In the genomic region with DNA sequence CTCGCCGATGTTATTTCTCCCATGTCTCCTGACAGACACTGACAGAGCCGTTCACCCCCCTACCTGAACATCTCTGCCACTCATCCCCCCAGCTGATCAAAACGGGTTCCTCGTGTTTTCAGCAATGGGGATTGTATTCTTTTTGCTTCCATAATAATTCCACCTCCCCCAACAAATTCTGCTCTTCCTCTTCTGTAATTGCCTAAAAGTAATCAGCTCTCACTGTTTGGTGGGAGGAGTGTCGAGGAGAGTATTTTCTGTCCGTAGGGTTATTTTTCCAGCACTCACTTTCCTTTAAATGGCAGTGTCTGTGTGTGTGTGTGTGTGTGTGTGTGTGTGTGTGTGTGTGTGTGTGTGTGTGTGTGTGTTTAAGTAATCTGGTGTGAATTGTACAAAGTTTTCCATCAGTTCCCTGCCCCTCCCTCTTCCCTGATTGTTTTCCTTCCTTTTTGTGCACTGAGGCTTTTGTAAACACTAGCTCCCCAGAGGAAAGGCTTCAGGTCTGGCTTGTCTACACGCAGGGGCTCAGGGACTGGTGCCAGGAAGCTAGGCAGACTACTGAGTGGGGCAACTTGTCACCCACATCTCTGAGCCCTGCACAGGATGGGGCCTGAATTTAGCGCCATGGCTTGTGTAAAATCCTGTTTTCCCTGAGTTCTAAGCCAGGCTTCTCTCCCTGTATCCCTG, we compare ENCODE assay signal across 9 mouse cellular contexts. TPM values are rescaled to one million over a fixed set of nuclear protein-coding genes. Genes with fewer than 3 reads are reported as not detected.
A peak's percentile ranks its signal among the peaks of the same experiment; 100 is the strongest.
DNase-seq lines count a peak whose midpoint lies in the region; ATAC-seq and TF ChIP-seq lines count a peak whose summit lies in the region.
"Had no signal": no experiment of that assay in that cellular context is flagged by ENCODE, and none has a peak within 500 bp of the region (broad histone marks: within the 10 kb centered on the region; RNA-seq: fewer than 3 reads in every experiment).

No protein-coding gene starts in this region.

- H3K9me3 ChIP-seq in E14TG2a.4 (ENCODE audit: low read length): no peaks in the 10 kb centered on the region
- H3K9me3 ChIP-seq in embryonic facial prominence, embryonic 13.5 days: no peaks in the 10 kb centered on the region
- no peaks in the 10 kb centered on the region for H3K9me3 ChIP-seq in midbrain, embryonic 13.5 days

- peaks cover 36% of the 10 kb centered on the region for H3K36me3 ChIP-seq in E14TG2a.4 (ENCODE audit: insufficient read depth, low read length)
- peaks cover 13% of the 10 kb centered on the region; the same call in 1 of the 2 replicates for H3K36me3 ChIP-seq in embryonic facial prominence, embryonic 13.5 days
- peaks cover 9% of the 10 kb centered on the region; the same call in 1 of the 2 replicates for H3K36me3 ChIP-seq in midbrain, embryonic 13.5 days

- ATAC-seq in embryonic facial prominence, embryonic 13.5 days (ENCODE audit: insufficient number of reproducible peaks, insufficient read depth, low FRiP score, low TSS enrichment, low read depth): no peak
- ATAC-seq in midbrain, embryonic 13.5 days: peak; percentile 21; the same call in 1 of the 2 replicates

- 6% methylated on average over 9 of the region's 9 CpGs for WGBS in embryonic facial prominence, embryonic 13.5 days
- 4% methylated on average over 9 of the region's 9 CpGs for WGBS in midbrain, embryonic 13.5 days

- peaks cover 85% of the 10 kb centered on the region for H3K4me1 ChIP-seq in E14TG2a.4 (replicated peaks; ENCODE audit: low read depth, low read length)
- H3K4me1 ChIP-seq in embryonic facial prominence, embryonic 13.5 days: peaks cover 50% of the 10 kb centered on the region
- peaks cover 56% of the 10 kb centered on the region for H3K4me1 ChIP-seq in midbrain, embryonic 13.5 days (replicated peaks)

- peak overlapping the region; percentile 79 for H3K27ac ChIP-seq in embryonic facial prominence, embryonic 13.5 days
- peak overlapping the region; percentile 86 for H3K27ac ChIP-seq in midbrain, embryonic 13.5 days

- no peak for TF ChIP-seq CTCF in E14TG2a.4 (conservative IDR thresholded peaks at IDR 0.05; ENCODE audit: low read length)

- DNase-seq in 416B (ENCODE audit: low read depth): peak; percentile 40
- DNase-seq in heart, postnatal 10 days: peak; percentile 72 to 76
- peak; percentile 82 to 89 for DNase-seq in kidney, postnatal 25 days
- no peak for DNase-seq in frontal cortex, adult 2 months (ENCODE audit: extremely low spot score in 1 of 2, low spot score in 1 of 2)
- no peak for DNase-seq in urinary bladder, adult 2 months (ENCODE audit: low spot score)

- H3K4me3 ChIP-seq in E14TG2a.4 (replicated peaks; ENCODE audit: low read length): peak overlapping the region; percentile 89
- H3K4me3 ChIP-seq in embryonic facial prominence, embryonic 13.5 days: peak overlapping the region; percentile 66
- H3K4me3 ChIP-seq in midbrain, embryonic 13.5 days (replicated peaks): peak overlapping the region; percentile 75

- H3K4me2 ChIP-seq in embryonic facial prominence, embryonic 13.5 days: peak overlapping the region; percentile 84
- H3K4me2 ChIP-seq in midbrain, embryonic 13.5 days (replicated peaks): peak overlapping the region; percentile 72

- intact Hi-C loops in heart, postnatal 10 days (cut with DNase I): loop anchor here (1.0 kb wide), 2 partner anchors 14 to 20 kb away; no protein-coding TSS in a partner anchor

- peak overlapping the region; percentile 85 for H3K9ac ChIP-seq in embryonic facial prominence, embryonic 13.5 days
- H3K9ac ChIP-seq in midbrain, embryonic 13.5 days (replicated peaks): peak overlapping the region; percentile 67

- H3K27me3 ChIP-seq in E14TG2a.4 (ENCODE audit: insufficient read depth, low read length): peaks cover 23% of the 10 kb centered on the region
- no peaks in the 10 kb centered on the region for H3K27me3 ChIP-seq in embryonic facial prominence, embryonic 13.5 days
- H3K27me3 ChIP-seq in midbrain, embryonic 13.5 days: no peaks in the 10 kb centered on the region

RNA-seq across cellular contexts. Expression of gene Btg2, which starts 0.7 kb away (rescaled TPM):
- 21.2 and 24.2 TPM in 2 replicates for polyA plus RNA-seq in embryonic facial prominence, embryonic 13.5 days (2015; fragmentation: Nextera tagmentation; extraction: Ambion mirVana)
- 10 to 100 TPM; 30.3 to 32.9 TPM for total RNA-seq in heart, postnatal 10 days (2021)
- 109 and 110 TPM in 2 replicates for polyA plus RNA-seq in midbrain, embryonic 13.5 days (2015; fragmentation: Nextera tagmentation; extraction: Ambion mirVana)
- 18.8 and 32.5 TPM in 2 replicates for polyA plus RNA-seq in frontal cortex, adult 2 months (2012; rRNA removed)
- 48.4 and 67.8 TPM in 2 replicates for polyA plus RNA-seq in urinary bladder, adult 2 months (2012; rRNA removed)

RNA-seq across cellular contexts. Expression of gene Chit1, which starts 31.4 kb away (rescaled TPM):
- not detected in 2 replicates for polyA plus RNA-seq in embryonic facial prominence, embryonic 13.5 days (2015; fragmentation: Nextera tagmentation; extraction: Ambion mirVana)
- not detected for total RNA-seq in heart, postnatal 10 days (2021)
- 0.09 and 0.27 TPM in 2 replicates for polyA plus RNA-seq in midbrain, embryonic 13.5 days (2015; fragmentation: Nextera tagmentation; extraction: Ambion mirVana)
- 0.22 and 0.23 TPM in 2 replicates for polyA plus RNA-seq in frontal cortex, adult 2 months (2012; rRNA removed)
- 0.04 TPM in 1 of 2 replicates, not detected in the other for polyA plus RNA-seq in urinary bladder, adult 2 months (2012; rRNA removed)
- total RNA-seq: gastrocnemius, postnatal 36 days had no signal

RNA-seq across cellular contexts. Expression of gene Fmod, which starts 42.6 kb away (rescaled TPM):
- polyA plus RNA-seq in embryonic facial prominence, embryonic 13.5 days (2015; fragmentation: Nextera tagmentation; extraction: Ambion mirVana): 9.6 and 10.1 TPM in 2 replicates
- total RNA-seq in heart, postnatal 10 days (2021): 10 to 100 TPM; 18.1 to 25.8 TPM
- polyA plus RNA-seq in midbrain, embryonic 13.5 days (2015; fragmentation: Nextera tagmentation; extraction: Ambion mirVana): 5.5 and 5.7 TPM in 2 replicates
- polyA plus RNA-seq in frontal cortex, adult 2 months (2012; rRNA removed): 9.1 and 16.2 TPM in 2 replicates
- 14.0 and 18.9 TPM in 2 replicates for polyA plus RNA-seq in urinary bladder, adult 2 months (2012; rRNA removed)

Comparison
In these comparisons a context has a peak if more than half of its experiments do, and no peak if none do; other contexts are left out.
1. DNase-seq: peak in 416B (single experiment), heart, postnatal 10 days (2 of 2) and kidney, postnatal 25 days (2 of 2); none in frontal cortex, adult 2 months (0 of 2) and urinary bladder, adult 2 months (single experiment).
2. Peak in every context shown above with its lines, with median percentiles within 50 percentile points of each other: H3K4me3 ChIP-seq.